Mouse (Mus musculus): ENCODE measurements around the gene Fcf1. TPM values are rescaled to one million over a fixed set of nuclear protein-coding genes. Genes with fewer than 3 reads are reported as not detected.

The Fcf1 gene
- polyA plus RNA-seq, 1 experiment from 2014 or later, result 152 TPM

GRCm38 (mm10) chr12:84996083-84996496 is 25.4 kb downstream of the Fcf1 start, which contains the start of gene Ylpm1:
Gene Ylpm1 (plus strand): TSS chr12:84996321.
- Histone ChIP-seq H3K27me3 (ENCODE audit: control insufficient read depth, insufficient read depth, low read length) (no peaks in the 10 kb centered on the region), H3K9me3 (ENCODE audit: control insufficient read depth, low read length) (no peaks in the 10 kb centered on the region), H3K4me3 (ENCODE audit: low read depth, low read length) (peak within 1 kb of the TSS; percentile 94), H3K4me2 (ENCODE audit: low read depth) (peak within 1 kb of the TSS; percentile 59), H3K27ac (ENCODE audit: low read depth, low read length) (peak within 1 kb of the TSS; percentile 69), H3K36me3 (ENCODE audit: control insufficient read depth, insufficient read depth, low read length) (no peaks in the 10 kb centered on the region), H3K9ac (ENCODE audit: low read length) (peak within 1 kb of the TSS; percentile 96), H3K4me1 (ENCODE audit: control insufficient read depth, insufficient read depth, low read length) (peaks cover 17% of the 10 kb centered on the region)
- DNase-seq (ENCODE audit: low spot score) (peak; percentile 97), ATAC-seq (ENCODE audit: insufficient read depth, low FRiP score, low TSS enrichment) (peak; percentile 96)
- WGBS, result under 1% methylated on average over 45 of the region's 45 CpGs

- Histone ChIP-seq H3K4me3 (ENCODE audit: low read depth, low read length) (peak overlapping the region; percentile 94), H3K4me2 (ENCODE audit: low read depth) (peak overlapping the region; percentile 59), H3K27me3 (ENCODE audit: control insufficient read depth, insufficient read depth, low read length) (no peaks in the 10 kb centered on the region), H3K4me1 (ENCODE audit: control insufficient read depth, insufficient read depth, low read length) (peaks cover 17% of the 10 kb centered on the region), H3K9me3 (ENCODE audit: control insufficient read depth, low read length) (no peaks in the 10 kb centered on the region), H3K9ac (ENCODE audit: low read length) (peak overlapping the region; percentile 96), H3K27ac (ENCODE audit: low read depth, low read length) (peak overlapping the region; percentile 69), H3K36me3 (ENCODE audit: control insufficient read depth, insufficient read depth, low read length) (no peaks in the 10 kb centered on the region)
- under 1% methylated on average over 42 of the region's 44 CpGs for WGBS
- DNase-seq (ENCODE audit: low spot score) (no peak), ATAC-seq (ENCODE audit: insufficient read depth, low FRiP score, low TSS enrichment) (peak; percentile 48; the same call in 1 of the 2 replicates)
Observed at GRCm38 (mm10) chr12:84996501-84997398, 26.1 kb downstream of the Fcf1 start.

GRCm38 (mm10) chr12:84999053-84999452 is 28.4 kb downstream of the Fcf1 start:
- peak overlapping the region; percentile 59 for H3K4me2 ChIP-seq (ENCODE audit: low read depth)
- no peaks in the 10 kb centered on the region for H3K27me3 ChIP-seq (ENCODE audit: control insufficient read depth, insufficient read depth, low read length)
- DNase-seq (ENCODE audit: low spot score) (no peak), ATAC-seq (ENCODE audit: insufficient read depth, low FRiP score, low TSS enrichment) (no peak)
- H3K27ac ChIP-seq (ENCODE audit: low read depth, low read length), result no peak overlapping the region
- no peaks in the 10 kb centered on the region for H3K36me3 ChIP-seq (ENCODE audit: control insufficient read depth, insufficient read depth, low read length)
- 0 out of 2 replicates have a peak overlapping the region, but pooled peaks have one; percentile 2 for H3K4me3 ChIP-seq (ENCODE audit: low read depth, low read length)
- no peak overlapping the region for H3K9ac ChIP-seq (ENCODE audit: low read length)
- peaks cover 17% of the 10 kb centered on the region for H3K4me1 ChIP-seq (ENCODE audit: control insufficient read depth, insufficient read depth, low read length)
- H3K9me3 ChIP-seq (ENCODE audit: control insufficient read depth, low read length), result no peaks in the 10 kb centered on the region

GRCm38 (mm10) chr12:85006206-85006605 is 35.5 kb downstream of the Fcf1 start:
- whole genome bisulfite sequencing, result 97% methylated on average over 1 of the region's 1 CpGs
- Histone ChIP-seq H3K9ac (ENCODE audit: low read length) (no peak overlapping the region), H3K4me1 (ENCODE audit: control insufficient read depth, insufficient read depth, low read length) (no peaks in the 10 kb centered on the region), H3K27ac (ENCODE audit: low read depth, low read length) (no peak overlapping the region), H3K4me2 (ENCODE audit: low read depth) (no peak overlapping the region), H3K9me3 (ENCODE audit: control insufficient read depth, low read length) (no peaks in the 10 kb centered on the region), H3K27me3 (ENCODE audit: control insufficient read depth, insufficient read depth, low read length) (no peaks in the 10 kb centered on the region), H3K4me3 (ENCODE audit: low read depth, low read length) (no peak overlapping the region), H3K36me3 (ENCODE audit: control insufficient read depth, insufficient read depth, low read length) (peaks cover 2% of the 10 kb centered on the region; the same call in 1 of the 2 replicates)
- no peak for ATAC-seq (ENCODE audit: insufficient read depth, low FRiP score, low TSS enrichment)
- no peak for DNase-seq (ENCODE audit: low spot score)

- ATAC-seq (ENCODE audit: insufficient read depth, low FRiP score, low TSS enrichment), result no peak
- Histone ChIP-seq H3K4me2 (ENCODE audit: low read depth) (no peak overlapping the region), H3K36me3 (ENCODE audit: control insufficient read depth, insufficient read depth, low read length) (peaks cover 2% of the 10 kb centered on the region; the same call in 1 of the 2 replicates), H3K9me3 (ENCODE audit: control insufficient read depth, low read length) (no peaks in the 10 kb centered on the region), H3K4me1 (ENCODE audit: control insufficient read depth, insufficient read depth, low read length) (no peaks in the 10 kb centered on the region), H3K27me3 (ENCODE audit: control insufficient read depth, insufficient read depth, low read length) (no peaks in the 10 kb centered on the region), H3K27ac (ENCODE audit: low read depth, low read length) (no peak overlapping the region), H3K9ac (ENCODE audit: low read length) (no peak overlapping the region), H3K4me3 (ENCODE audit: low read depth, low read length) (no peak overlapping the region)
- DNase-seq (ENCODE audit: low spot score), result no peak
Observed at GRCm38 (mm10) chr12:85007021-85007420, 36.3 kb downstream of the Fcf1 start.

GRCm38 (mm10) chr12:85009776-85010175 is 39.1 kb downstream of the Fcf1 start:
- Histone ChIP-seq H3K4me2 (ENCODE audit: low read depth) (no peak overlapping the region), H3K4me1 (ENCODE audit: control insufficient read depth, insufficient read depth, low read length) (no peaks in the 10 kb centered on the region), H3K9ac (ENCODE audit: low read length) (no peak overlapping the region), H3K36me3 (ENCODE audit: control insufficient read depth, insufficient read depth, low read length) (peaks cover 14% of the 10 kb centered on the region), H3K9me3 (ENCODE audit: control insufficient read depth, low read length) (no peaks in the 10 kb centered on the region), H3K27me3 (ENCODE audit: control insufficient read depth, insufficient read depth, low read length) (no peaks in the 10 kb centered on the region), H3K27ac (ENCODE audit: low read depth, low read length) (no peak overlapping the region), H3K4me3 (ENCODE audit: low read depth, low read length) (no peak overlapping the region)
- ATAC-seq (ENCODE audit: insufficient read depth, low FRiP score, low TSS enrichment), result no peak
- no peak for DNase-seq (ENCODE audit: low spot score)
- WGBS, result 92% methylated on average over 1 of the region's 1 CpGs

- no peak overlapping the region for H3K27ac ChIP-seq (ENCODE audit: low read depth, low read length)
- no peaks in the 10 kb centered on the region for H3K9me3 ChIP-seq (ENCODE audit: control insufficient read depth, low read length)
- DNase-seq (ENCODE audit: low spot score) (no peak), ATAC-seq (ENCODE audit: insufficient read depth, low FRiP score, low TSS enrichment) (no peak)
- no peak overlapping the region for H3K4me2 ChIP-seq (ENCODE audit: low read depth)
- H3K27me3 ChIP-seq (ENCODE audit: control insufficient read depth, insufficient read depth, low read length), result no peaks in the 10 kb centered on the region
- peaks cover 17% of the 10 kb centered on the region for H3K36me3 ChIP-seq (ENCODE audit: control insufficient read depth, insufficient read depth, low read length)
- H3K4me3 ChIP-seq (ENCODE audit: low read depth, low read length), result no peak overlapping the region
- no peaks in the 10 kb centered on the region for H3K4me1 ChIP-seq (ENCODE audit: control insufficient read depth, insufficient read depth, low read length)
- WGBS, result 91% methylated on average over 2 of the region's 2 CpGs
- H3K9ac ChIP-seq (ENCODE audit: low read length), result no peak overlapping the region
Observed at GRCm38 (mm10) chr12:85010541-85010940, 39.8 kb downstream of the Fcf1 start.

- no peak overlapping the region for H3K27ac ChIP-seq (ENCODE audit: low read depth, low read length)
- 98% methylated on average over 2 of the region's 2 CpGs for WGBS
- ATAC-seq (ENCODE audit: insufficient read depth, low FRiP score, low TSS enrichment) (no peak), DNase-seq (ENCODE audit: low spot score) (no peak)
- no peaks in the 10 kb centered on the region for H3K27me3 ChIP-seq (ENCODE audit: control insufficient read depth, insufficient read depth, low read length)
- no peaks in the 10 kb centered on the region for H3K9me3 ChIP-seq (ENCODE audit: control insufficient read depth, low read length)
- H3K36me3 ChIP-seq (ENCODE audit: control insufficient read depth, insufficient read depth, low read length), result peaks cover 17% of the 10 kb centered on the region
- H3K4me2 ChIP-seq (ENCODE audit: low read depth), result no peak overlapping the region
- no peaks in the 10 kb centered on the region for H3K4me1 ChIP-seq (ENCODE audit: control insufficient read depth, insufficient read depth, low read length)
- H3K4me3 ChIP-seq (ENCODE audit: low read depth, low read length), result no peak overlapping the region
- no peak overlapping the region for H3K9ac ChIP-seq (ENCODE audit: low read length)
Observed at GRCm38 (mm10) chr12:85012185-85012584, 41.5 kb downstream of the Fcf1 start.

- DNase-seq (ENCODE audit: low spot score) (no peak), ATAC-seq (ENCODE audit: insufficient read depth, low FRiP score, low TSS enrichment) (no peak)
- Histone ChIP-seq H3K36me3 (ENCODE audit: control insufficient read depth, insufficient read depth, low read length) (no peaks in the 10 kb centered on the region), H3K4me1 (ENCODE audit: control insufficient read depth, insufficient read depth, low read length) (no peaks in the 10 kb centered on the region), H3K27me3 (ENCODE audit: control insufficient read depth, insufficient read depth, low read length) (no peaks in the 10 kb centered on the region), H3K27ac (ENCODE audit: low read depth, low read length) (no peak overlapping the region), H3K9me3 (ENCODE audit: control insufficient read depth, low read length) (no peaks in the 10 kb centered on the region), H3K4me2 (ENCODE audit: low read depth) (no peak overlapping the region), H3K4me3 (ENCODE audit: low read depth, low read length) (no peak overlapping the region), H3K9ac (ENCODE audit: low read length) (no peak overlapping the region)
- WGBS, result 94% methylated on average over 1 of the region's 1 CpGs
Observed at GRCm38 (mm10) chr12:85022071-85022470, 51.4 kb downstream of the Fcf1 start.
